Mouse (Mus musculus) hindbrain, embryonic 13.5 days (tissue): ENCODE measurements around the gene Cmss1. TPM values are rescaled to one million over a fixed set of nuclear protein-coding genes. Genes with fewer than 3 reads are reported as not detected.

ENCODE experiments used
- ATAC-seq: fragments of 200-750 bp; cut with Nextera tagmentation; 2 replicates; pipeline ENCODE4 v1.8.0; 2017; ENCODE audit warnings: moderate TSS enrichment; ENCODE audit not compliant: low FRiP score
- H3K27ac ChIP-seq: fragments of 300-500 bp; sonication (generic); 2 replicates; pipeline ENCODE4 v1.5.1; 2015; ENCODE audit warnings: inconsistent platforms, mild to moderate bottlenecking, moderate library complexity
- H3K27me3 ChIP-seq: fragments of 300-500 bp; sonication (generic); 2 replicates; pipeline ENCODE4 v1.6.1; 2015; ENCODE audit warnings: mild to moderate bottlenecking, inconsistent platforms
- H3K36me3 ChIP-seq: fragments of 300-500 bp; sonication (generic); 2 replicates; pipeline ENCODE4 v1.6.1; 2015; ENCODE audit warnings: mild to moderate bottlenecking, inconsistent platforms
- H3K4me1 ChIP-seq: fragments of 300-500 bp; sonication (generic); replicated peaks from 2 replicates; pipeline ENCODE4 v1.6.1; 2015; ENCODE audit warnings: inconsistent platforms
- H3K4me2 ChIP-seq: fragments of 300-500 bp; sonication (generic); 2 replicates; pipeline ENCODE4 v1.6.1; 2015; ENCODE audit warnings: inconsistent platforms, mild to moderate bottlenecking, moderate library complexity
- H3K4me3 ChIP-seq: fragments of 300-500 bp; sonication (generic); 2 replicates; pipeline ENCODE4 v1.5.1; 2015; ENCODE audit warnings: mild to moderate bottlenecking, inconsistent platforms
- H3K9ac ChIP-seq: fragments of 300-500 bp; sonication (generic); 2 replicates; pipeline ENCODE4 v1.6.1; 2015; ENCODE audit warnings: mild to moderate bottlenecking, inconsistent platforms
- H3K9me3 ChIP-seq: fragments of 300-500 bp; sonication (generic); 2 replicates; pipeline ENCODE4 v1.6.1; 2016; ENCODE audit warnings: inconsistent platforms
- WGBS: fragments of 180-500 bp; shearing (Covaris S2); methylation state at CpG from one replicate; pipeline ENCODE4 v1.1.7; 2015; 5-methylcytosine and 5-hydroxymethylcytosine counted together
- polyA plus RNA-seq: library from polyadenylated mRNA; unstranded; fragments of >200 nt; fragmentation: Nextera tagmentation; extraction: Ambion mirVana; gene quantifications from 2 replicates; pipeline ENCODE4 v1.2.1, GENCODE M21; 2015

The Cmss1 gene
- polyA plus RNA-seq: 34.0 and 37.1 TPM in 2 replicates

- ATAC-seq: peak; percentile 95
- H3K9me3 ChIP-seq: no peaks in the 10 kb centered on the region
- H3K27ac ChIP-seq: peak within 1 kb of the TSS; percentile 44; the same call in 1 of the 2 replicates
- H3K9ac ChIP-seq: peak within 1 kb of the TSS; percentile 79
- peak within 1 kb of the TSS; percentile 79 for H3K4me2 ChIP-seq
- under 1% methylated on average over 64 of the region's 64 CpGs for WGBS
- no peaks in the 10 kb centered on the region for H3K27me3 ChIP-seq
- H3K4me3 ChIP-seq: peak within 1 kb of the TSS; percentile 88
- H3K4me1 ChIP-seq: peaks cover 9% of the 10 kb centered on the region
- no peaks in the 10 kb centered on the region for H3K36me3 ChIP-seq
These were observed at the start of gene Cmss1 for GRCm38 (mm10) chr16:57606444-57607227. Gene Cmss1 (minus strand): TSS chr16:57606864.

- Histone ChIP-seq H3K9ac (no peak overlapping the region), H3K4me2 (no peak overlapping the region), H3K9me3 (no peaks in the 10 kb centered on the region), H3K27ac (no peak overlapping the region), H3K4me1 (no peaks in the 10 kb centered on the region), H3K36me3 (no peaks in the 10 kb centered on the region), H3K27me3 (no peaks in the 10 kb centered on the region), H3K4me3 (no peak overlapping the region)
- ATAC-seq: no peak
- 68% methylated on average over 2 of the region's 2 CpGs for WGBS
These were observed 43.2 kb upstream of the Cmss1 start for GRCm38 (mm10) chr16:57649888-57650287.

GRCm38 (mm10) chr16:57641346-57641885 lies 34.8 kb upstream of the Cmss1 start:
- no peaks in the 10 kb centered on the region for H3K4me1 ChIP-seq
- WGBS: 79% methylated on average over 10 of the region's 10 CpGs
- no peak overlapping the region for H3K4me2 ChIP-seq
- H3K27ac ChIP-seq: no peak overlapping the region
- no peaks in the 10 kb centered on the region for H3K36me3 ChIP-seq
- no peaks in the 10 kb centered on the region for H3K9me3 ChIP-seq
- no peak overlapping the region for H3K9ac ChIP-seq
- H3K27me3 ChIP-seq: no peaks in the 10 kb centered on the region
- ATAC-seq: no peak
- H3K4me3 ChIP-seq: no peak overlapping the region

GRCm38 (mm10) chr16:57634766-57635165 lies 28.1 kb upstream of the Cmss1 start:
- H3K36me3 ChIP-seq: no peaks in the 10 kb centered on the region
- no peak for ATAC-seq
- WGBS: 75% methylated on average over 5 of the region's 5 CpGs

GRCm38 (mm10) chr16:57634191-57634590 lies 27.5 kb upstream of the Cmss1 start:
- Histone ChIP-seq H3K4me3 (no peak overlapping the region), H3K27me3 (no peaks in the 10 kb centered on the region), H3K9me3 (no peaks in the 10 kb centered on the region), H3K27ac (no peak overlapping the region), H3K9ac (no peak overlapping the region), H3K4me1 (no peaks in the 10 kb centered on the region), H3K36me3 (no peaks in the 10 kb centered on the region), H3K4me2 (no peak overlapping the region)
- ATAC-seq: 0 out of 2 replicates have a peak, but pooled peaks have one; percentile 71
- 12% methylated on average over 6 of the region's 6 CpGs for whole genome bisulfite sequencing

More at GRCm38 (mm10) chr16:57634766-57635165, 28.1 kb upstream of the Cmss1 start:
- Histone ChIP-seq H3K9ac (no peak overlapping the region), H3K9me3 (no peaks in the 10 kb centered on the region), H3K4me3 (no peak overlapping the region), H3K4me2 (no peak overlapping the region), H3K27me3 (no peaks in the 10 kb centered on the region), H3K4me1 (no peaks in the 10 kb centered on the region), H3K27ac (no peak overlapping the region)

GRCm38 (mm10) chr16:57611768-57612167 lies 5.1 kb upstream of the Cmss1 start:
- Histone ChIP-seq H3K4me3 (no peak overlapping the region), H3K27me3 (no peaks in the 10 kb centered on the region), H3K9ac (no peak overlapping the region), H3K36me3 (no peaks in the 10 kb centered on the region), H3K4me2 (no peak overlapping the region), H3K27ac (no peak overlapping the region), H3K9me3 (no peaks in the 10 kb centered on the region), H3K4me1 (peaks cover 4% of the 10 kb centered on the region)
- ATAC-seq: no peak
- 6% methylated on average over 1 of the region's 1 CpGs for WGBS

GRCm38 (mm10) chr16:57601031-57601430 lies 5.6 kb downstream of the Cmss1 start:
- Histone ChIP-seq H3K27ac (no peak overlapping the region), H3K9ac (no peak overlapping the region), H3K36me3 (no peaks in the 10 kb centered on the region), H3K9me3 (no peaks in the 10 kb centered on the region), H3K4me1 (peaks cover 1% of the 10 kb centered on the region), H3K4me2 (no peak overlapping the region), H3K4me3 (no peak overlapping the region), H3K27me3 (no peaks in the 10 kb centered on the region)
- no peak for ATAC-seq

GRCm38 (mm10) chr16:57597295-57597957 lies 9.2 kb downstream of the Cmss1 start:
- ATAC-seq: no peak
- 86% methylated on average over 4 of the region's 4 CpGs for WGBS
- no peak overlapping the region for H3K27ac ChIP-seq
- H3K36me3 ChIP-seq: no peaks in the 10 kb centered on the region
- no peak overlapping the region for H3K4me3 ChIP-seq
- H3K9me3 ChIP-seq: no peaks in the 10 kb centered on the region
- no peaks in the 10 kb centered on the region for H3K4me1 ChIP-seq
- no peak overlapping the region for H3K9ac ChIP-seq
- no peak overlapping the region for H3K4me2 ChIP-seq
- no peaks in the 10 kb centered on the region for H3K27me3 ChIP-seq

- no peak overlapping the region for H3K9ac ChIP-seq
- WGBS: 41% methylated on average over 7 of the region's 7 CpGs
- ATAC-seq: peak; percentile 39; the same call in 1 of the 2 replicates
These were observed 13.1 kb downstream of the Cmss1 start for GRCm38 (mm10) chr16:57593422-57594157.

GRCm38 (mm10) chr16:57585201-57585600 lies 21.5 kb downstream of the Cmss1 start:
- Histone ChIP-seq H3K27ac (no peak overlapping the region), H3K9me3 (no peaks in the 10 kb centered on the region), H3K36me3 (no peaks in the 10 kb centered on the region), H3K4me2 (no peak overlapping the region), H3K9ac (no peak overlapping the region), H3K4me3 (no peak overlapping the region), H3K4me1 (no peaks in the 10 kb centered on the region), H3K27me3 (no peaks in the 10 kb centered on the region)
- no peak for ATAC-seq
- 66% methylated on average over 3 of the region's 3 CpGs for WGBS

More at GRCm38 (mm10) chr16:57593422-57594157, 13.1 kb downstream of the Cmss1 start:
- no peaks in the 10 kb centered on the region for H3K27me3 ChIP-seq
- H3K4me3 ChIP-seq: no peak overlapping the region
- no peak overlapping the region for H3K27ac ChIP-seq
- no peak overlapping the region for H3K4me2 ChIP-seq
- no peaks in the 10 kb centered on the region for H3K4me1 ChIP-seq
- no peaks in the 10 kb centered on the region for H3K36me3 ChIP-seq
- no peaks in the 10 kb centered on the region for H3K9me3 ChIP-seq

- Histone ChIP-seq H3K9me3 (no peaks in the 10 kb centered on the region), H3K4me3 (no peak overlapping the region), H3K27ac (no peak overlapping the region), H3K4me2 (no peak overlapping the region), H3K27me3 (no peaks in the 10 kb centered on the region), H3K9ac (no peak overlapping the region), H3K36me3 (no peaks in the 10 kb centered on the region), H3K4me1 (no peaks in the 10 kb centered on the region)
- WGBS: 85% methylated on average over 2 of the region's 2 CpGs
- no peak for ATAC-seq
These were observed 24.7 kb downstream of the Cmss1 start for GRCm38 (mm10) chr16:57582008-57582407.

- H3K9ac ChIP-seq: no peak overlapping the region
- no peaks in the 10 kb centered on the region for H3K27me3 ChIP-seq
- 76% methylated on average over 7 of the region's 7 CpGs for WGBS
- H3K4me2 ChIP-seq: no peak overlapping the region
- no peaks in the 10 kb centered on the region for H3K4me1 ChIP-seq
- no peak overlapping the region for H3K27ac ChIP-seq
- no peak for ATAC-seq
- H3K9me3 ChIP-seq: no peaks in the 10 kb centered on the region
- no peak overlapping the region for H3K4me3 ChIP-seq
- no peaks in the 10 kb centered on the region for H3K36me3 ChIP-seq
These were observed 26.6 kb downstream of the Cmss1 start for GRCm38 (mm10) chr16:57580041-57580440.
